In the genomic region with DNA sequence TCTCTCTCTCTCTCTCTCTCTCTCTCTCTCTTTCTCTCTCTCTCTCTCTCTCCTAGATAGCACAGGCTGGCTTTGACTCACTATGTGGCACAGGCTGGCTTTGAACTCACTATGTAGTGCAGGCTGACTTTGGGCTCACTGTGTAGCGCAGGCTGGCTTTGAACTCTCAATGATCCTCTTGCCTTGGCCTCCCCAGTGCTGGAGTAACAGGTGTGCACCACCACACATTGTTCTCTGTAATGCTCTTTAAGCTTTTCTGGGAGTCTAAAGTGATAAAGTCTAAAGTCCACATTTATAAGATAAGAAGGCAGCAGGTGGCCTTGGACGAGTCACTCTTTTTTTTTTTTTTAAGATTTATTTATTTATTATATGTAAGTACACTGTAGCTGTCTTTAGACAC, we compare ENCODE assay signal across 25 mouse cellular contexts.
"Had no signal": no experiment of that assay in that cellular context is flagged by ENCODE, and none has a peak within 500 bp of the region (broad histone marks: within the 10 kb centered on the region; RNA-seq: fewer than 3 reads in every experiment).

No protein-coding gene starts in this region.

- H3K36me3 ChIP-seq: heart, embryonic 10.5 days; heart, embryonic 12.5 days; hindbrain, embryonic 10.5 days; hindbrain, embryonic 12.5 days; limb, embryonic 10.5 days; limb, embryonic 12.5 days; liver, embryonic 13.5 days had no signal

- H3K4me2 ChIP-seq: heart, embryonic 12.5 days; hindbrain, embryonic 12.5 days; hindbrain, embryonic 14.5 days; limb, embryonic 12.5 days; liver, embryonic 11.5 days; liver, embryonic 13.5 days had no signal

- H3K9me3 ChIP-seq: heart, embryonic 10.5 days; heart, embryonic 12.5 days; hindbrain, embryonic 10.5 days; hindbrain, embryonic 12.5 days; limb, embryonic 10.5 days; limb, embryonic 12.5 days; liver, embryonic 13.5 days had no signal

- H3K27ac ChIP-seq: gastrocnemius, adult 2 months; heart, embryonic 10.5 days; hindbrain, embryonic 10.5 days; hindbrain, embryonic 12.5 days; hindbrain, embryonic 14.5 days; layer of hippocampus, adult 2 months; left cerebral cortex, adult 2 months; limb, embryonic 10.5 days; limb, embryonic 12.5 days; liver, embryonic 13.5 days had no signal

- H3K4me3 ChIP-seq: gastrocnemius, adult 2 months; heart, embryonic 10.5 days; heart, embryonic 12.5 days; hindbrain, embryonic 10.5 days; hindbrain, embryonic 12.5 days; layer of hippocampus, adult 2 months; left cerebral cortex, adult 2 months; limb, embryonic 10.5 days; limb, embryonic 12.5 days; liver, embryonic 13.5 days had no signal

- H3K9ac ChIP-seq: heart, embryonic 12.5 days; hindbrain, embryonic 12.5 days; hindbrain, embryonic 14.5 days; limb, embryonic 12.5 days; liver, embryonic 13.5 days had no signal

- DNase-seq: gastrocnemius, adult 2 months; gastrocnemius, postnatal 10 days; gastrocnemius, postnatal 25 days; heart, adult 18-20 months; heart, postnatal 10 days; heart, postnatal 4 days; kidney, adult 18-20 months; kidney, adult 8-10 months; kidney, postnatal 10 days; kidney, postnatal 25 days; kidney, postnatal 4 days; liver; liver, embryonic 13.5 days had no signal

- ATAC-seq: hindbrain, embryonic 16.5 days; inflammation-experienced regulatory T-cells, adult 6 months had no signal

- H3K4me1 ChIP-seq: hindbrain, embryonic 12.5 days; liver, embryonic 13.5 days had no signal

- H3K27me3 ChIP-seq: hindbrain, embryonic 12.5 days; limb, embryonic 12.5 days; liver, embryonic 13.5 days had no signal
